Mouse (Mus musculus) liver, adult 2 months (tissue): ENCODE results near the gene Dync2h1.

ENCODE experiments used
- CTCF ChIP-seq: fragments of 200-500 bp; IDR thresholded peaks from 2 replicates; pipeline ENCODE4 v1.5.1; 2011; ENCODE audit warnings: low read depth, low read length, control low read depth
- POLR2A ChIP-seq: fragments of 200-500 bp; IDR thresholded peaks from 2 replicates; pipeline ENCODE4 v1.6.1; 2011; ENCODE audit warnings: low read length, control low read depth; ENCODE audit not compliant: insufficient read depth; ENCODE audit errors: extremely low read depth

DNA sequence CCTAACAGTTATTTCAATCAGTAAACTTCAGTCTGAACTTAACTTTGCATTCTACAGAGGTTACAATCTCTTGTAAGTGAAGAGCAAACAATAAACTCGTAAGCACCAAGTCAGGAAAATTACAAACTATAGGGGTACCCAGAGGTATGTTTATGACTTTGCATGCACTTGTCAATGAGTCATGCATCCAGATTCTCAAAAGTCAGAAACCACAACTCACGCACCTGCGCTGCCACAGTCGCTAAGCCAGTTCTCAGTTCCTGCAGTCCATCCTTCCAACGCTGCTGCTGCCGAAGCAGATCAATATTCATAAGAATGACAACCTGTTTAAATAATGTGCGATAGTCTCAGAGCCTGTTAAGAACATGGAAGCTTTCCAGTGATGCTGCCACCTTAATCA is 25.6 kb downstream of the Dync2h1 start:
- TF ChIP-seq POLR2A (no peak), CTCF (no peak)
